Mouse (Mus musculus): Measurements from ENCODE around the gene Slc35c1.

GRCm38 (mm10) chr2:92438567-92438966 is 21.8 kb downstream of the Slc35c1 start:
- TF ChIP-seq POLR2A (IDR thresholded peaks at IDR 0.05; ENCODE audit: control insufficient read depth, low read depth, low read length) (no peak), CTCF (IDR thresholded peaks at IDR 0.05; ENCODE audit: control insufficient read depth, insufficient read depth, insufficient replicate concordance, low read depth, low read length) (no peak)
